Mouse (Mus musculus) kidney, embryonic 15.5 days (tissue): ENCODE results near the gene Gm43720. TPM values are rescaled to one million over a fixed set of nuclear protein-coding genes. Genes with fewer than 3 reads are reported as not detected.

ENCODE experiments used
- ATAC-seq: fragments of 200-750 bp; cut with Nextera tagmentation; replicated peaks from 2 replicates; pipeline ENCODE4 v1.8.0; 2017; ENCODE audit warnings: moderate TSS enrichment; ENCODE audit not compliant: low FRiP score
- H3K27ac ChIP-seq: fragments of 300-500 bp; sonication (generic); 2 replicates; pipeline ENCODE4 v1.5.1; 2015; ENCODE audit warnings: mild to moderate bottlenecking, inconsistent platforms
- H3K27me3 ChIP-seq: fragments of 300-500 bp; sonication (generic); 2 replicates; pipeline ENCODE4 v1.6.1; 2015; ENCODE audit warnings: inconsistent platforms
- H3K36me3 ChIP-seq: fragments of 300-500 bp; sonication (generic); 2 replicates; pipeline ENCODE4 v1.6.1; 2015; ENCODE audit warnings: inconsistent platforms
- H3K4me1 ChIP-seq: fragments of 300-500 bp; sonication (generic); 2 replicates; pipeline ENCODE4 v1.6.1; 2015; ENCODE audit warnings: inconsistent platforms
- H3K4me2 ChIP-seq: fragments of 300-500 bp; sonication (generic); 2 replicates; pipeline ENCODE4 v1.6.1; 2015; ENCODE audit warnings: moderate library complexity, mild to moderate bottlenecking, inconsistent platforms
- H3K4me3 ChIP-seq: fragments of 300-500 bp; sonication (generic); replicated peaks from 2 replicates; pipeline ENCODE4 v1.5.1; 2015; ENCODE audit warnings: mild to moderate bottlenecking, inconsistent platforms
- H3K9ac ChIP-seq: fragments of 300-500 bp; sonication (generic); 2 replicates; pipeline ENCODE4 v1.6.1; 2015; ENCODE audit warnings: mild to moderate bottlenecking, inconsistent platforms
- H3K9me3 ChIP-seq: fragments of 300-500 bp; sonication (generic); replicated peaks from 2 replicates; pipeline ENCODE4 v1.6.1; 2016; ENCODE audit warnings: inconsistent platforms
- WGBS: fragments of 180-500 bp; shearing (Covaris S2); methylation state at CpG from one replicate; pipeline ENCODE4 v1.1.7; 2015; ENCODE audit warnings: mixed read lengths; 5-methylcytosine and 5-hydroxymethylcytosine counted together
- polyA plus RNA-seq: library from polyadenylated mRNA; unstranded; fragments of >200 nt; fragmentation: Nextera tagmentation; extraction: Ambion mirVana; gene quantifications from 2 replicates; pipeline ENCODE4 v1.2.1, GENCODE M21; 2015

Gene Gm43720
- polyA plus RNA-seq: 0.08 and 0.22 TPM in 2 replicates

DNA sequence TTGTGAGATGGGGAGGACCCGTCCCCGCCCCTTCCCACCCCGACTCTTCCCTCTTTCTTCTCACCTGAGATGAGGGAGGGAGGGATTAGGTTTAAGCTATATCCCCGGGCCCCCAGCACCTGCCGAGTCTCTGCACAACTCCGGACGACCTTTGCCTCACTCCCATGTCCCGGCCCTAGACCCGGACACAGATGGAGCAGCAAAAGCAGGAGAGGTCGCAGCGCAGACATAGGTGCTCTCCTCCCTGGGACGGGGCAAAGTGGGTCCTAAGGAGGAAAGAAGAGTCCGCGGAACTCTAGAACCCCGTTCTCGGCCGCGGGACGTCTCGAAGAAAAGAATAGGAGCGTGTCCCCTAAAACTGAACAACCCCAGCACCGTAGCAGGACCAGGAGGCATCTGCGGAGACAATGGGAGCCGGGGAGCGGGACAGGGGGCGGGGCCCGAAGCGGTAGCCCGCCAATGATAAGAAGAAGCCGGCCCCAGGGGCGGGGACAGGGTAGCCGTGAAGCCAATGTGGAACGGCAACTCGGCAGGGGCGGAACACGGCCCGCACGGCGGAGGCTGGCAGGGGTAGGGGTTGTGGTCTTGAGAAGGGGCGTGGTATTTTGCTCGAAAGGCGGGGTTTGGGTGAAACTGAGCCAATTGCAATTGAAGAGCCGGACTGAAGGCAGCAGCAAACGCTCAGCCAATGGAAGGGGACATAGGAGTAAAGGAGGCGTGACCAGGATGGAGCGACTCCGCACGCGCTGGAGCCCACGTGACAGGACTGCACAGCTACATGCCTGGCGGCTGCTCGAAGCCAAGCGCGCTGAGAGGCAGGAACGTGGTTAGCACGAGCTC, at the start of gene Gm43720, which contains the start of the genes Gpc2 and Stag3:
TSS of gene Gm43720 (minus strand) at position 374 of the 840 bp plus-strand sequence.
TSS of gene Gpc2 (minus strand) at position 421 of the 840 bp plus-strand sequence.
TSS of gene Stag3 (plus strand) at position 656 of the 840 bp plus-strand sequence.
- peaks cover 7% of the 10 kb centered on the region; the same call in 1 of the 2 replicates for H3K9me3 ChIP-seq
- H3K9ac ChIP-seq: peak within 1 kb of the TSS; percentile 87
- under 1% methylated on average over 55 of the region's 56 CpGs for WGBS
- peak within 1 kb of the TSS; percentile 84 for H3K4me2 ChIP-seq
- H3K4me3 ChIP-seq: peak within 1 kb of the TSS; percentile 80
- H3K4me1 ChIP-seq: peaks cover 41% of the 10 kb centered on the region
- ATAC-seq: peak; percentile 99
- peaks cover 7% of the 10 kb centered on the region; the same call in 1 of the 2 replicates for H3K27me3 ChIP-seq
- peaks cover 14% of the 10 kb centered on the region for H3K36me3 ChIP-seq
- H3K27ac ChIP-seq: peak within 1 kb of the TSS; percentile 66; the same call in 1 of the 2 replicates

DNA sequence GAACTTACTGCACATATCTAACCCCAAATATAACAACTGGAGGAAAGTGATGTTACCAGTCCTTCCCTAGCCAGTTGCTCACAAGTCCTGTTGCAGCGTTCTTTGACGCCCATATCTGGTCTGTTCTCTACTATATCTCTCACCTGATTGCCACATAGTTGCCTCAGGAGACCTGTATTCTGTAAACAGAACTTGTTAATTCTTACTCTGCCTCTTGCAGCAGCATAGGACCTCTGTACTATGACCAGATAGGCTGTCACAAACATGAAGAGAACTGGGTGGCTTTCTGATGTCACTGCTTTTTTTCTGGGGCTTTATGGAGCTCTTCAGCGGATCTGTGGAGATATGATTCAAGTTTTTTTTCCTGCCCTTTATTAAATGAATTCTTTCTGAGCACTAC, 33.0 kb upstream of the Gm43720 start:
- Histone ChIP-seq H3K4me1 (no peaks in the 10 kb centered on the region), H3K9ac (no peak overlapping the region), H3K4me3 (no peak overlapping the region), H3K4me2 (no peak overlapping the region), H3K27ac (no peak overlapping the region), H3K27me3 (no peaks in the 10 kb centered on the region), H3K36me3 (no peaks in the 10 kb centered on the region), H3K9me3 (no peaks in the 10 kb centered on the region)
- 88% methylated on average over 3 of the region's 3 CpGs for WGBS
- ATAC-seq: no peak

DNA sequence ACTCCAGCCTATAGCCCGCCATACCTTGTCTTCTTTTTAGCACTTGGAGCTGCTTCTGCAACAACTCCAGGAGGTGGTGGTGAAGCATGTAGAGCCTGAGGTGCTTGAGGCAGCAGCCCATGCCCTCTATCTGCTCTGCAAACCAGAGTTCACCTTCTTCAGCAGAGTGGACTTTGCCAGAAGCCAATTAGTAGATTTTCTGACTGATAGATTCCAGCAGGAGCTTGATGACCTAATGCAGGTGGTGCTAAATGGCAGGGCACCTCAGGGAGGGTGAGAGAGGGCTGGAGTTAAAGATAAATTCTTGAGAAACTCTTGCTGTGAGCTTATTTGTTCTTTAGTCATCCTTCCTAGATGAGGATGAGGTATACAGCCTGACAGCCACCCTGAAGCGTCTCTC, 19.9 kb upstream of the Gm43720 start:
- no peak for ATAC-seq
- no peaks in the 10 kb centered on the region for H3K9me3 ChIP-seq

DNA sequence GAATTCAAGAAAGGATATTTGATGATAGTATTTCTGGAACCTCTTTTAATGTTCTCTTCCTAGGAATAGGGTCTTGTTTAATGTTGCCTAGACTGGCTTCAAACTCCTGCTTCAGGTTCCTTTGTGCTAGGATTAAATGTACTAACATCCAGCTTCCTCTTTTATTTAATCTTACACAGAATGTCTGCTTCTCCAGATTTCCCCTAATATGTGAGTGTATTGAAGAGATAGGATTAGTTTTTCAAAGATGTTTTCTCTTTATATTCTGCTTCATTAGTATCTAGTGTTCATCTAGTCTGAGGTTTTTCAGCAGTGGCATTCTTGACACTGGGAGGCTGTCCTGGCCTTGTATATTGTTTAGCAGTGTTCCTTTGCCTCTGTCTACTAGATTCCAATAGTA, 14.4 kb upstream of the Gm43720 start:
- ATAC-seq: no peak
- no peaks in the 10 kb centered on the region for H3K9me3 ChIP-seq
- H3K4me1 ChIP-seq: no peaks in the 10 kb centered on the region

More for the DNA sequence above, 19.9 kb upstream of the Gm43720 start:
- Histone ChIP-seq H3K36me3 (no peaks in the 10 kb centered on the region), H3K9ac (no peak overlapping the region), H3K4me1 (no peaks in the 10 kb centered on the region), H3K4me3 (no peak overlapping the region), H3K27me3 (no peaks in the 10 kb centered on the region), H3K4me2 (no peak overlapping the region), H3K27ac (no peak overlapping the region)
- WGBS: 82% methylated on average over 2 of the region's 2 CpGs

DNA sequence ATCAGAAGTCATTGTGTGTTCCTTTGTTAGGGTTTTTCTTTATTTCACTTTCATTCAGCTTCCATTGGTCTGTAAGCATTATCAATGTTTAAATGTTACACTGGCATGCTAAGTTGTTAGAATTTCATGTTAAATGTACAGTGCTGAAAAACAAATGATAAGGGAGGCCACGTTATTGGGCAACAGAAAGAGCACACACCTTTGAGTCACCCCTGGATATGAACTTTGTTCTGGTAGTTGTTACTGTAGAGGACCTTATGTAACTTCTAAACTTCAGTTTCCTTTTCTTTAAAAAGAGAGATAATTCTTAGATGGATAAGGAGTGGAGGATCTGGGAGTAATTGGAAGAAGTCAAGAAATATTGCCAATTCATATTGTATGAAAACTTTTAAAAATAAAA, 11.9 kb upstream of the Gm43720 start:
- Histone ChIP-seq H3K27me3 (no peaks in the 10 kb centered on the region), H3K4me2 (no peak overlapping the region), H3K4me1 (no peaks in the 10 kb centered on the region), H3K9me3 (no peaks in the 10 kb centered on the region), H3K4me3 (no peak overlapping the region), H3K9ac (no peak overlapping the region), H3K36me3 (no peaks in the 10 kb centered on the region), H3K27ac (no peak overlapping the region)
- no peak for ATAC-seq
- WGBS: 86% methylated on average over 1 of the region's 1 CpGs

More for the DNA sequence above, 14.4 kb upstream of the Gm43720 start:
- H3K4me2 ChIP-seq: no peak overlapping the region
- no peak overlapping the region for H3K27ac ChIP-seq
- no peaks in the 10 kb centered on the region for H3K36me3 ChIP-seq
- H3K4me3 ChIP-seq: no peak overlapping the region
- H3K27me3 ChIP-seq: no peaks in the 10 kb centered on the region
- H3K9ac ChIP-seq: no peak overlapping the region

DNA sequence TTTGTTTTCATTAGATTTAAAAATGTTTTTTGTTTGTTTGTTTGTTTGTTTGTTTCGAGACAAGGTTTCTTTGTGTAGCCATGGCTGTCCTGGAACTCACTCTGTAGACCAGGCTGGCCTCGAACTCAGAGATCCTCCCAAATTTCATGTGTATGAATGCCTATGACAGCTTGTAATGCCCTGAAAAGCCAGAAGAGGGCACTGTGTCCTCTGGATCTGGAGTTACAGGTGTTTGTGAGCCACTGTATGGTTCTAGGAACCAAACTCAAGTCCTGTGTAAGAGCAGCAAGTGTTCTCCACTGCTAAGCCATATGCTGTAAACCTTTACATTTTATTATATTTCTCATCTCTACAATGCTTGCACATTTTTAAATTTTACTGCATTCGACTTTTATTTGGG, 8.1 kb upstream of the Gm43720 start:
- WGBS: 75% methylated on average over 3 of the region's 3 CpGs
- H3K27ac ChIP-seq: no peak overlapping the region
- no peaks in the 10 kb centered on the region for H3K9me3 ChIP-seq
- no peak for ATAC-seq
- H3K4me1 ChIP-seq: no peaks in the 10 kb centered on the region
- no peaks in the 10 kb centered on the region for H3K36me3 ChIP-seq
- H3K9ac ChIP-seq: no peak overlapping the region
- no peak overlapping the region for H3K4me3 ChIP-seq
- H3K4me2 ChIP-seq: no peak overlapping the region
- no peaks in the 10 kb centered on the region for H3K27me3 ChIP-seq

DNA sequence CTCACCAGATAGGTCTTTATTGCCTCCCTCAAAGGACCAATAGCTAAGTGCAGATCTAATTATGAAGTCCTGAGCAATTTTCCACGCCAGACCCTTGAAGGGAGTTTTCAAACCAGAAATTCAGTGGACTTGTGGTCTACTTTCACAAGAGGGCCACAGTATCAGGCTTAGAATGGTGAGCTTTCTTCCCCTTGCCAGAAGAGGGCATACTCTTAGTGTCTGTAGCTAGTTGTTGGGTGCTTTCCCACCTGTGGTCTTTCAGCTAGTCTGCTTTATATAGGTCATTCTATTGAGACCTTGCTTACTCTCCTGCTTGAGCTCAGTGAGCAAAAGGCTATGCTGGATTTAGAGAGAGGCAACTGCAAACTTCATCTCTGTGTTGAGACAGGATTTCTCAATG, 3.8 kb upstream of the Gm43720 start:
- H3K27me3 ChIP-seq: peaks cover 7% of the 10 kb centered on the region; the same call in 1 of the 2 replicates
- no peak overlapping the region for H3K27ac ChIP-seq
- no peak overlapping the region for H3K4me3 ChIP-seq
- peaks cover 7% of the 10 kb centered on the region; the same call in 1 of the 2 replicates for H3K9me3 ChIP-seq
- peaks cover 14% of the 10 kb centered on the region for H3K4me1 ChIP-seq
- H3K9ac ChIP-seq: no peak overlapping the region
- 61% methylated on average over 1 of the region's 1 CpGs for WGBS
- no peak for ATAC-seq
- H3K36me3 ChIP-seq: no peaks in the 10 kb centered on the region
- no peak overlapping the region for H3K4me2 ChIP-seq

DNA sequence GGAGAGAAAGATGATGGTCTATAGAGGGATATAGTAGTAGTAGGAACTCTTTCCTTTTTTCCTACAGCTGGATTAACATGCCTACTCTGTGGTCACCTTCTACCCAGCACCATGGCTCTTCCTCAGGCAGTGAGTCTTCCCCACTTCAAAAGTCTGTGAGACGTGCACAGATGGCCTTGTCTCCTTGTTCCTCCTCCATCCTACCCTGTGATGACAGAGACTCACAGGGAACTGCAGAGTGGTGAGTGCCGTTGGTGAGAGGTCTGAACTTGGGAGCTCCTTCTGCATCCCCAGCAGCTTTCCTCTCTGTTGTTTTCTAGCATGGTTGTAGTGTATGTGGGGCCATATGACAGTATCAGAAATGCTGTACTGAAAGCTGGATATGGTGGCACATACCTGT, 2.0 kb upstream of the Gm43720 start:
- 73% methylated on average over 2 of the region's 2 CpGs for WGBS
- ATAC-seq: no peak
- H3K9ac ChIP-seq: no peak overlapping the region
- H3K4me1 ChIP-seq: peaks cover 22% of the 10 kb centered on the region
- peaks cover 7% of the 10 kb centered on the region; the same call in 1 of the 2 replicates for H3K9me3 ChIP-seq
- H3K4me2 ChIP-seq: no peak overlapping the region
- no peak overlapping the region for H3K27ac ChIP-seq
- peaks cover 7% of the 10 kb centered on the region; the same call in 1 of the 2 replicates for H3K27me3 ChIP-seq
- peaks cover 9% of the 10 kb centered on the region for H3K36me3 ChIP-seq
- H3K4me3 ChIP-seq: no peak overlapping the region

DNA sequence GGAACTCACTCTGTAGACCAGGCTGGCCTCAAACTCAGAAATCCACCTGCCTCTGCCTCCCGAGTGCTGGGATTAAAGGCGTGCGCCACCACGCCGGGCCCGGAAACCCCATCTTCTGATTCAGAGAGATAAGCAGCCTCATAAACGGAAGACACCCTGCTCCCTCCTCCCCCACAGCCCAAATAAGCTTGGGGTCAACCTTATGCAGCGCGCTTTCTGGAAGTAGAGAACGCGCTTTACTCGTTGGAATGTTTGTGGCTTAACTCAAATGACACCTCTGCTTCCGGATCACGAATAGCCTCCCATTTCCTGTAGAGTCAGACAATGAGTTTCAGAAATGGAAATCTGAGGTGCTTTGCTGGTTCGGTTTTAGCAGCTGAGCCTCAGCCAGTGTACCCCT, 1.1 kb upstream of the Gm43720 start:
- Histone ChIP-seq H3K4me2 (peak overlapping the region; percentile 84; the same call in 1 of the 2 replicates), H3K9me3 (peaks cover 7% of the 10 kb centered on the region; the same call in 1 of the 2 replicates), H3K4me1 (peaks cover 31% of the 10 kb centered on the region), H3K27me3 (peaks cover 7% of the 10 kb centered on the region; the same call in 1 of the 2 replicates), H3K9ac (no peak overlapping the region), H3K4me3 (no peak overlapping the region), H3K36me3 (peaks cover 14% of the 10 kb centered on the region), H3K27ac (no peak overlapping the region)
- no peak for ATAC-seq
- 90% methylated on average over 15 of the region's 15 CpGs for WGBS

DNA sequence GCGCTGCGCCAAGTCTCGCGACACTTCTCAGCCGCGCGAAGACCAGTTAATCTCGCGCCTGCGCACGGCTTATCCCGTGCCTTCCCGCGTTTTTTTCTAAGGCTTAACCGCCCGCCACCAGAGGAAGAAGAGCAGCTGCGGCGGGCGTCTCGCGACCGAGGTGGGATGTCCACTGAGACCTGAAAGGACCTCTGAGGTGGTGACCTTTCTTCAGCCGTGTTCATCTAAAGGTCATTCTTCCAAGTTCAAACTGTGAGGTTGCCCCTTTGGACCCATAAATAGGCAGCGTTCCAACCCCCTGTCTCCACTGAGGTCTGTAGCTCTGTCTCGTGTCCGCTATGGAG, 639 bp upstream of the Gm43720 start:
- H3K36me3 ChIP-seq: peaks cover 14% of the 10 kb centered on the region
- peak overlapping the region; percentile 80 for H3K4me3 ChIP-seq
- peaks cover 7% of the 10 kb centered on the region; the same call in 1 of the 2 replicates for H3K9me3 ChIP-seq
- 24% methylated on average over 26 of the region's 26 CpGs for WGBS
- peaks cover 7% of the 10 kb centered on the region; the same call in 1 of the 2 replicates for H3K27me3 ChIP-seq
- H3K27ac ChIP-seq: no peak overlapping the region
- no peak overlapping the region for H3K9ac ChIP-seq
- H3K4me2 ChIP-seq: peak overlapping the region; percentile 84
- ATAC-seq: no peak
- peaks cover 36% of the 10 kb centered on the region for H3K4me1 ChIP-seq

DNA sequence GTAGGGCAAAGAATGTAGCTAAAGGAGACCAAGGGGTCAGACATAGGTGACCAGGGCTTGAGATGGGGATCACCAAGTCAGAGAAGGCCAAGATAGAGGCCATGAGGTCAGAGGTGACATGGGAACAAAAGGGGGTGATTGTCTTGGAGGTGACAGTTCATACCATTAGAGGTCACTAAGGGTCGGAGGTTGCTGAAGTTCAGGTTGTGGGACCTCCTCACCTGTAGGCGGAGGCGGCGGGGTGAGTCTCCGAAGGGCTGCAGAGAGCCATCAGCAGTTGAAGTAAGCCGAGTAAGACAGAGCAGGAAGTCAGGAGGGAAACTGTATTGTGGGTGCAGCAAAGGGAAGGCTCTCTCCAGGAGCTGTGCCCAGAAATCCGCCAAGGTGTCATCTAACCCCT, 1.8 kb downstream of the Gm43720 start:
- H3K4me2 ChIP-seq: peak overlapping the region; percentile 84
- H3K36me3 ChIP-seq: peaks cover 17% of the 10 kb centered on the region
- no peak overlapping the region for H3K27ac ChIP-seq
- ATAC-seq: no peak
- H3K27me3 ChIP-seq: peaks cover 7% of the 10 kb centered on the region; the same call in 1 of the 2 replicates
- peak overlapping the region; percentile 80; the same call in 1 of the 2 replicates for H3K4me3 ChIP-seq
- H3K9ac ChIP-seq: no peak overlapping the region
- H3K4me1 ChIP-seq: peaks cover 44% of the 10 kb centered on the region
- WGBS: 87% methylated on average over 7 of the region's 7 CpGs
- peaks cover 7% of the 10 kb centered on the region; the same call in 1 of the 2 replicates for H3K9me3 ChIP-seq
